Mouse (Mus musculus) stomach, embryonic 14.5 days (tissue): ENCODE results near the gene Zkscan7. TPM values are rescaled to one million over a fixed set of nuclear protein-coding genes. Genes with fewer than 3 reads are reported as not detected.
A peak's percentile ranks its signal among the peaks of the same experiment; 100 is the strongest.

Source experiments
- ATAC-seq: fragments of 200-750 bp; cut with Nextera tagmentation; 2 replicates; pipeline ENCODE4 v1.8.0; 2017; ENCODE audit warnings: low read depth, moderate TSS enrichment; ENCODE audit not compliant: insufficient number of reproducible peaks, insufficient read depth, low FRiP score
- H3K27ac ChIP-seq: fragments of 300-500 bp; sonication (generic); 2 replicates; pipeline ENCODE4 v1.5.1; 2014; ENCODE audit warnings: mild to moderate bottlenecking, low read length, moderate library complexity, mixed read lengths
- H3K27me3 ChIP-seq: fragments of 300-500 bp; sonication (generic); 2 replicates; pipeline ENCODE4 v1.6.1; 2014; ENCODE audit warnings: low read length, control low read depth, mixed read lengths; ENCODE audit not compliant: control insufficient read depth, insufficient read depth
- H3K36me3 ChIP-seq: fragments of 300-500 bp; sonication (generic); 2 replicates; pipeline ENCODE4 v1.6.1; 2014; ENCODE audit warnings: mild to moderate bottlenecking, control low read depth, low read length, moderate library complexity, mixed read lengths; ENCODE audit not compliant: control insufficient read depth, insufficient read depth
- H3K4me1 ChIP-seq: fragments of 300-500 bp; sonication (generic); 2 replicates; pipeline ENCODE4 v1.6.1; 2014; ENCODE audit warnings: low read length, control low read depth, mixed read lengths; ENCODE audit not compliant: control insufficient read depth, insufficient read depth
- H3K4me2 ChIP-seq: fragments of 300-500 bp; sonication (generic); replicated peaks from 2 replicates; pipeline ENCODE4 v1.6.1; 2014; ENCODE audit warnings: low read depth, low read length, control low read depth
- H3K4me3 ChIP-seq: fragments of 300-500 bp; sonication (generic); 2 replicates; pipeline ENCODE4 v1.5.1; 2014; ENCODE audit warnings: low read depth, low read length, control low read depth
- H3K9ac ChIP-seq: fragments of 300-500 bp; sonication (generic); replicated peaks from 2 replicates; pipeline ENCODE4 v1.6.1; 2014; ENCODE audit warnings: low read depth, mild to moderate bottlenecking, control low read depth, low read length, moderate library complexity, mixed read lengths
- H3K9me3 ChIP-seq: fragments of 300-500 bp; sonication (generic); 2 replicates; pipeline ENCODE4 v1.6.1; 2016; ENCODE audit warnings: low read depth, low read length, control low read depth; ENCODE audit not compliant: control insufficient read depth
- WGBS: fragments of 180-500 bp; shearing (Covaris S2); extraction: QIAGEN DNeasy Blood & Tissue Kit; methylation state at CpG from one replicate; pipeline ENCODE4 v1.1.7; 2014; 5-methylcytosine and 5-hydroxymethylcytosine counted together
- polyA plus RNA-seq: library from polyadenylated mRNA; unstranded; fragments of >200 nt; fragmentation: Nextera tagmentation; extraction: Ambion mirVana; gene quantifications from 2 replicates; pipeline ENCODE4 v1.2.1, GENCODE M21; 2014

Gene Zkscan7
- polyA plus RNA-seq, 1 experiment from 2014 or later, result 2.7 TPM

DNA sequence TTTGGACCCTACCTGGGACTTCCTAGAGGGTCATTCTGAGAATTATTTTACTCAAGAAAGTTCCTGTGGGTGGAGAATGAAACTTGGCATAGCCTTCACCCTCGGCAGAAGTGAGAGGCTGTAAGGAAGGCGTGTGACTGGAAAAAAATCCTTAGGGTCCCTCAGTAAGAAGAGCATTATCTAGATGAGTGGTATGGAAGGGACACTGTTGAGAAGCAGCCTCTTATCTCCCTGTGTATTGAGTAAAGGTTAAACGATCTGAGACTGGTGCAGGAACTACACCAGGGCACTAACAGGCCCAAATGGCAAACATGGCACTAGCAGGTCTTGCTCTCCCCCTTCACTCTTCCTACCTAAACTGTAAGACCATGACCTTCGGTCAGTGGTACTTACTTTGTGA lies 19.3 kb upstream of the Zkscan7 start:
- H3K27ac ChIP-seq, result no peak overlapping the region
- peaks cover 15% of the 10 kb centered on the region; the same call in 1 of the 2 replicates for H3K4me1 ChIP-seq
- peaks cover 8% of the 10 kb centered on the region; the same call in 1 of the 2 replicates for H3K9me3 ChIP-seq
- WGBS, result 84% methylated on average over 4 of the region's 4 CpGs
- H3K4me3 ChIP-seq, result peak overlapping the region; percentile 76
- H3K4me2 ChIP-seq, result peak overlapping the region; percentile 86
- H3K36me3 ChIP-seq, result peaks cover 15% of the 10 kb centered on the region
- no peaks in the 10 kb centered on the region for H3K27me3 ChIP-seq
- H3K9ac ChIP-seq, result no peak overlapping the region
- ATAC-seq, result peak; percentile 37; the same call in 1 of the 2 replicates

DNA sequence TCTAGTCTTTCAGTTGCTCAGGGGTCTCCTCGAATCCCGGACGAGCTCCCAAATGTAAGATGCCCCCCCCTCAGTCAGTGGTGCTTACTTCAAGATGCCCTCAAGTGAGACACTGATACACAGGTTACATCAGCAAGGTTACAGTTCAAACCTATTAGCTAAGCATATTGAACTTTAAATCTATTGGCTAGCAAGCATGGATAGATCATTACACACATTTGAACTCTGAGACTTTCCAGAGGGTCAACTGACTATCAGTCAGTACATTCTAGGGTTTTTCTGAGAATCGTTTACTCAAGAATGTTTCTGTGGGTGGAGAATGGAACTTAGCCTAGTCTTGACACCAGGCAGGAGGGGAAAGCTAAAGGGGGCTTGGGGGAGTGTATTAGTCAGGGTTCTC lies 12.9 kb upstream of the Zkscan7 start:
- H3K36me3 ChIP-seq, result no peaks in the 10 kb centered on the region
- WGBS, result 86% methylated on average over 4 of the region's 4 CpGs
- ATAC-seq, result no peak
- H3K27me3 ChIP-seq, result no peaks in the 10 kb centered on the region
- no peaks in the 10 kb centered on the region for H3K9me3 ChIP-seq
- H3K27ac ChIP-seq, result no peak overlapping the region
- no peaks in the 10 kb centered on the region for H3K4me1 ChIP-seq
- no peak overlapping the region for H3K9ac ChIP-seq
- H3K4me3 ChIP-seq, result no peak overlapping the region
- H3K4me2 ChIP-seq, result no peak overlapping the region

DNA sequence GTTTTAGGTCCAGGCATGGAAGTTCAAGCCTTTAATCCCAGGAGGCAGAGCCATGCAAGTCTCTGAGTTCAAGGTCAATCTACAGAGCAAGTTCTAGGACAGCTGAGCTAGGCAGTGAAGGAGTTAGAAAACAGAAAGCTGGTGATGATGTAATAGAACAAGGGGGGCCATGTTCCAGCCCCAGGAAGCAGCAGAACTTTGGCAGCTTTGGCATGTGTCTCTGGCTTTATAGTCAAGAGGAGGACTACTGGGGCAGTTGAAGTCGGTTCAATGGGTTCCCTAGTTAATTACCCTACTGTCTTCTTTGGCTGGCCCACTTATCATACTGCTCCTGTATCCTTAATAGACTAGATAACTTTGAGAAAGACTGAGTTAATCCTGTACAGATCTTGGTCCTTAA lies 10.8 kb upstream of the Zkscan7 start:
- 50% methylated on average over 1 of the region's 1 CpGs for WGBS
- no peak for ATAC-seq
- no peaks in the 10 kb centered on the region for H3K36me3 ChIP-seq
- no peak overlapping the region for H3K27ac ChIP-seq
- no peak overlapping the region for H3K4me3 ChIP-seq
- no peaks in the 10 kb centered on the region for H3K9me3 ChIP-seq
- no peak overlapping the region for H3K4me2 ChIP-seq
- H3K9ac ChIP-seq, result no peak overlapping the region
- H3K27me3 ChIP-seq, result no peaks in the 10 kb centered on the region
- H3K4me1 ChIP-seq, result no peaks in the 10 kb centered on the region

DNA sequence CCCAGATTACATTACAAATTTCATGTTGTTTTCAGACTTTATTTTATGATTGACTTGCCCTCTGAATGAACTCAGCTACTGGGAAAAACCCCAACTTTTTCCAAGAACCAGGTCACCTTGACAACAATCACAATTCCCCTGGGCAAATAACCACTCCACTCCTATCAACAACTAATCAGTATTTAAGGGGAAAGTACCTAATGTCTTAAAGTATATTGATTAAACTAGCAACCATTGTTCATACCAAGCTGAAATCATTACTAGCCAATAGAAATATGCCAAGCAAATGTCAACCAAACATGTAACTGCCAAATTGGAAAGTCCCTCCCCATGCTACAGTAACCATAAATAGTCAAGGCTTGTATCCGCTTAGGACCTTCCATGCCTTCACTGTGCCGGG lies 10.3 kb upstream of the Zkscan7 start:
- WGBS, result 85% methylated on average over 2 of the region's 2 CpGs
- Histone ChIP-seq H3K27me3 (no peaks in the 10 kb centered on the region), H3K27ac (no peak overlapping the region), H3K9me3 (no peaks in the 10 kb centered on the region), H3K36me3 (no peaks in the 10 kb centered on the region), H3K4me3 (no peak overlapping the region), H3K9ac (no peak overlapping the region), H3K4me1 (no peaks in the 10 kb centered on the region), H3K4me2 (no peak overlapping the region)
- 0 out of 2 replicates have a peak, but pooled peaks have one; percentile 49 for ATAC-seq

DNA sequence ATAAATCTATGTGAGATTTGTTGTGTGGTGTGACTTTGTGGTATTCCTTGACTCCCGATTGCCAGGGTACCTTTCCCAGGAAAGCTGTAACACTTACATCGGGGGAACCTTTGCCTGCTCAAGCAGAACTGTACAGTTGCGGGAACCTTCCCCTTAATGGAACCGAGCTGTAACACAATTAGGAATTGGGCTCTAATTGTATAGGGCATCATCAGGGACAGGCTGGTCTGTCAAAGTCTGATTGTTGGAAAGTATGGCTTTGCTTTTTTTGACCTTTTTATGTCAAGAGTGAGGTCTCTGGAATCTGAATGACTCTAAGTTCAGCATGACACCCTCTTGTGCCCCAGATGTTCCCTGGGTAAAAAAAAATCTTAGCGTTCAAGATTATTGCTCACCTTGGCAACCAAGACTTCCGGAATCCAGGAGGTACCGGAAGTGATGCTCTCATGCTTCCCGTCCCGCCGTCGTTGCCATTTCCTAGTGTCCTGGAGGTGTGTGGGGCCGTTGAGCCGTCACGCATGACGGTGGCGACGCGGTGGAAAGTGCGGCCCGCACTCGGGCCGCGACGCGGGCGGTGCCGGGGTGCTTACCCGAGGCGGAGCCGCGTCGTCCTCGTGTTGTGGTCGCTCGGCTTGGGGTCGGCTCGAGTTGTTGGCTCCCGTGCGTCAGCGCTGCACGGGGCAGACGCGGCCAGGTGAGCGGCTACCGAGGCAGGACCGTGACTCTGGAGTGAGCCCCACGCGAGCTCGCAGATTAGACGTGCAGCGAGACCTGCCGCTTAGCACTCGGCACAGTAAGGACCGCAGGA lies 1.1 kb downstream of the Zkscan7 start:
- peak; percentile 82; the same call in 1 of the 2 replicates for ATAC-seq
- H3K4me1 ChIP-seq, result peaks cover 2% of the 10 kb centered on the region; the same call in 1 of the 2 replicates
- H3K4me3 ChIP-seq, result peak overlapping the region; percentile 56
- no peak overlapping the region for H3K27ac ChIP-seq
- no peaks in the 10 kb centered on the region; the same call in 1 of the 2 replicates for H3K9me3 ChIP-seq
- H3K9ac ChIP-seq, result peak overlapping the region; percentile 69
- 7% methylated on average over 54 of the region's 54 CpGs for WGBS
- H3K4me2 ChIP-seq, result peak overlapping the region; percentile 84
- H3K27me3 ChIP-seq, result no peaks in the 10 kb centered on the region
- H3K36me3 ChIP-seq, result no peaks in the 10 kb centered on the region

DNA sequence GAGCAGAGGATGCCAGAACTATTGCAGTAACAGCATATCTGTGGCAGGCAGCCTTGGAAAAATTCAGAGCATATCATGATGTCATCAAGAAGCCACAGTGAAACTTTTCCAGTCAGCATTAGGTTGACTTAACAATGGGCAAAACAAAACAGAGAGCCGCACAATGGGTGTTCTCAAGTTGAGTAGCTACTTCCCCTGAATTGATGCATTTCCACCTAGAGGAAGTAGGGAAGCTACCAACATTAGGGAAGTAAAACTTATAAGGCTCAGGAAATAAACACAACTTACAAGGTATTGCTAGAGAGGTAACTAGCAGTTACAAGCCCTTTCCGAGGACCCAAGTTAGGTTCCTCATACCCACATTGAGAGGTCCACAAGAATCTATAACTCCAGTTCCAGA lies 15.6 kb downstream of the Zkscan7 start:
- no peaks in the 10 kb centered on the region for H3K27me3 ChIP-seq
- no peak overlapping the region for H3K27ac ChIP-seq
- H3K9me3 ChIP-seq, result peaks cover 1% of the 10 kb centered on the region; the same call in 1 of the 2 replicates
- H3K4me3 ChIP-seq, result no peak overlapping the region
- no peaks in the 10 kb centered on the region for H3K36me3 ChIP-seq
- no peak overlapping the region for H3K4me2 ChIP-seq
- H3K9ac ChIP-seq, result no peak overlapping the region
- ATAC-seq, result no peak
- 91% methylated on average over 2 of the region's 2 CpGs for WGBS
- no peaks in the 10 kb centered on the region for H3K4me1 ChIP-seq

DNA sequence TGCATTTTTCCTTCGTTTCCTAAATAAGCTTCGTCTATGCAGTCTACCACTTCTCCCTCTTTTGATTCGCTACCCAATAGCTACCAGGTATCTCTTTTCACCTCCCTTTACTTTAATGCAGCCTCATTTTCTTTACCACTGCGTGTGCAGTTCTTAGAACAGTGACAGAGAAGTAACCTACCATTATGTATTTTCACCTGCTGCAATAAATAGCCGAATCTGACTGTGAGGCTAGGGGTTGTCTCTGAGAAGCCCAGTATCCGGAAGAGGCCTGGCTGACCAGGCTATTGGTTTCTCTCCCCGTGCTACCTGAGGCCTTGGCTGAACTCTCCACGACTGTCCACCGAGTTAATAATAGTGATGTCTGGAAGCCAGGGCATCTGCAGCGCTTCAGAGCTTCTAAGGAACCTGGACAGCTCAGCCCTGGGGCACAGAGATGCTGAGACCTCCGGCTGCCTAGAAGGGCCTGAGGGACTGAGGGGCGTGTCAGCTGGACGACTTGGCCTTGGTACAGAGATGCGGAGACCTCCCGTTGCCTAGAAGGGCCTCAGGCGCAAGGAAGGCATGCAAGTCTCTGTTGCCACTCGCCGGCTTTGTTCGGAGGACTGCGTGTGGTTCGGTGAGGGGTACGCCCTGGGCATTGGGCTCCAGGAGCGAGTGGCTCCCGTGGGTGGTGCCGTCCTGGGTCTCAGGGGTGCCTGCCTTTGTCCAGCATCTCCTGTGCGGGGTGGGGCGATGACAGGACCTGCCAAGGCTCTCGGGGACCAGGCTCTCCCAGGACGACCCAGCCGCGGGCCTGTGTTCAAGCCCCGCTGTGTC lies 17.4 kb downstream of the Zkscan7 start:
- peak; percentile 92 for ATAC-seq
- H3K4me1 ChIP-seq, result no peaks in the 10 kb centered on the region
- peak overlapping the region; percentile 76 for H3K4me2 ChIP-seq
- H3K9me3 ChIP-seq, result no peaks in the 10 kb centered on the region
- H3K27me3 ChIP-seq, result no peaks in the 10 kb centered on the region
- H3K36me3 ChIP-seq, result no peaks in the 10 kb centered on the region
- peak overlapping the region; percentile 47 for H3K9ac ChIP-seq
- 17% methylated on average over 32 of the region's 32 CpGs for WGBS
- H3K27ac ChIP-seq, result no peak overlapping the region
- H3K4me3 ChIP-seq, result peak overlapping the region; percentile 56

DNA sequence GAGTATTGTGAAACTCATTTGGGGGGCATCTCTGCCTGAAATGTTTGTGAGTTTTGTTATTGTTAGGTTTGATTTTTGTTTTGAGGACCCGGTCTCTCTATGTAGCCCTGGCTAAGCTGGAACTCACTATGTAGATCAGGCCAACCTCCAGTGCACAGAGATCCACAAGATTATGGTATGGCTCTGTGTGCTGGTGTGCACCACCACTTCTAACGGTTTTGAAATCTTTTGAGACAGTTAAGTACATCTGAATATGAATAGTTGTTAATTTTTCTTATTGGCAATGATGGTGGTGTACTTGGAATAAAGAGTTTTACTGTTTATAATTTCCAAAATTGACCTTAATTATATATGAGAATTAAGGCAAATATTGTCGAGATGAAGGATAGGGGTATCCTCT lies 37.0 kb downstream of the Zkscan7 start:
- peaks cover 4% of the 10 kb centered on the region; the same call in 1 of the 2 replicates for H3K4me1 ChIP-seq
- ATAC-seq, result no peak
- peak overlapping the region; percentile 62 for H3K4me3 ChIP-seq
- no peaks in the 10 kb centered on the region for H3K27me3 ChIP-seq
- H3K4me2 ChIP-seq, result peak overlapping the region; percentile 60
- WGBS, result 26% methylated on average over 3 of the region's 3 CpGs
- H3K27ac ChIP-seq, result no peak overlapping the region
- H3K9ac ChIP-seq, result peak overlapping the region; percentile 90
- H3K9me3 ChIP-seq, result no peaks in the 10 kb centered on the region
- H3K36me3 ChIP-seq, result peaks cover 28% of the 10 kb centered on the region
